Mouse (Mus musculus) intestine, postnatal 0 days (tissue): ENCODE measurements around the gene Cbr2. TPM values are rescaled to one million over a fixed set of nuclear protein-coding genes. Genes with fewer than 3 reads are reported as not detected.

Experiments
- ATAC-seq: fragments of 200-750 bp; cut with Nextera tagmentation; 2 replicates; pipeline ENCODE4 v1.8.0; 2017; ENCODE audit warnings: mild to moderate bottlenecking, moderate TSS enrichment, moderate library complexity
- H3K27ac ChIP-seq: fragments of 300-500 bp; sonication (generic); 2 replicates; pipeline ENCODE4 v1.5.1; 2014; ENCODE audit warnings: mild to moderate bottlenecking, low read depth, low read length, moderate library complexity
- H3K27me3 ChIP-seq: fragments of 300-500 bp; sonication (generic); replicated peaks from 2 replicates; pipeline ENCODE4 v1.6.1; 2014; ENCODE audit warnings: low read length, mixed read lengths; ENCODE audit not compliant: control insufficient read depth, insufficient read depth
- H3K36me3 ChIP-seq: fragments of 300-500 bp; sonication (generic); 2 replicates; pipeline ENCODE4 v1.6.1; 2014; ENCODE audit warnings: mild to moderate bottlenecking, moderate library complexity; ENCODE audit not compliant: control insufficient read depth, insufficient read depth
- H3K4me1 ChIP-seq: fragments of 300-500 bp; sonication (generic); replicated peaks from 2 replicates; pipeline ENCODE4 v1.6.1; 2014; ENCODE audit warnings: antibody characterized with exemption, low read length, mixed read lengths; ENCODE audit not compliant: control insufficient read depth, insufficient read depth
- H3K4me2 ChIP-seq: fragments of 300-500 bp; sonication (generic); replicated peaks from 2 replicates; pipeline ENCODE4 v1.6.1; 2014; ENCODE audit warnings: low read depth, mild to moderate bottlenecking, moderate library complexity
- H3K4me3 ChIP-seq: fragments of 300-500 bp; sonication (generic); 2 replicates; pipeline ENCODE4 v1.5.1; 2014; ENCODE audit warnings: low read depth, low read length
- H3K9ac ChIP-seq: fragments of 300-500 bp; sonication (generic); 2 replicates; pipeline ENCODE4 v1.6.1; 2014; ENCODE audit warnings: mild to moderate bottlenecking, low read depth, low read length
- H3K9me3 ChIP-seq: fragments of 300-500 bp; sonication (generic); 2 replicates; pipeline ENCODE4 v1.6.1; 2016; ENCODE audit warnings: mixed run types; ENCODE audit not compliant: control insufficient read depth
- CTCF ChIP-seq: sonication (generic); IDR thresholded peaks from 2 replicates; pipeline ENCODE4 v1.5.1; 2016; ENCODE audit warnings: low read depth, mild to moderate bottlenecking, control low read depth, antibody characterized with exemption, moderate library complexity
- WGBS: fragments of 180-500 bp; shearing (Covaris S2); extraction: QIAGEN DNeasy Blood & Tissue Kit; methylation state at CpG from one replicate; pipeline ENCODE4 v1.1.7; 2014; 5-methylcytosine and 5-hydroxymethylcytosine counted together
- polyA plus RNA-seq: library from polyadenylated mRNA; unstranded; fragments of >200 nt; fragmentation: Nextera tagmentation; extraction: Ambion mirVana; gene quantifications from 2 replicates; pipeline ENCODE4 v1.2.1, GENCODE M21; 2015

The Cbr2 gene
- polyA plus RNA-seq, 1 experiment from 2014 or later = 1.6 TPM

GRCm38 (mm10) chr11:120760236-120760635 lies 28.3 kb upstream of the Cbr2 start:
- WGBS = 82% methylated on average over 9 of the region's 9 CpGs
- Histone ChIP-seq H3K9me3 (peaks cover 3% of the 10 kb centered on the region; the same call in 1 of the 2 replicates), H3K4me2 (no peak overlapping the region), H3K9ac (no peak overlapping the region), H3K4me3 (no peak overlapping the region), H3K36me3 (no peaks in the 10 kb centered on the region), H3K4me1 (no peaks in the 10 kb centered on the region), H3K27ac (no peak overlapping the region), H3K27me3 (no peaks in the 10 kb centered on the region)
- no peak for ATAC-seq
- no peak for TF ChIP-seq CTCF

- no peak overlapping the region for H3K4me2 ChIP-seq
- no peak overlapping the region for H3K9ac ChIP-seq
- no peak overlapping the region for H3K4me3 ChIP-seq
- no peak for ATAC-seq
- TF ChIP-seq CTCF = no peak
- no peaks in the 10 kb centered on the region for H3K9me3 ChIP-seq
- H3K4me1 ChIP-seq = no peaks in the 10 kb centered on the region
- no peak overlapping the region for H3K27ac ChIP-seq
- 72% methylated on average over 4 of the region's 4 CpGs for WGBS
- H3K36me3 ChIP-seq = no peaks in the 10 kb centered on the region
- H3K27me3 ChIP-seq = no peaks in the 10 kb centered on the region
These were observed 19.7 kb upstream of the Cbr2 start for GRCm38 (mm10) chr11:120751606-120752005.

- no peak for ATAC-seq
- no peaks in the 10 kb centered on the region for H3K4me1 ChIP-seq
- H3K27ac ChIP-seq = no peak overlapping the region
- WGBS = 62% methylated on average over 8 of the region's 8 CpGs
- H3K4me2 ChIP-seq = no peak overlapping the region
- no peak overlapping the region for H3K9ac ChIP-seq
- TF ChIP-seq CTCF = peak; percentile 61
- no peaks in the 10 kb centered on the region for H3K9me3 ChIP-seq
- H3K36me3 ChIP-seq = no peaks in the 10 kb centered on the region
- no peak overlapping the region for H3K4me3 ChIP-seq
- H3K27me3 ChIP-seq = no peaks in the 10 kb centered on the region
These were observed 17.5 kb upstream of the Cbr2 start for GRCm38 (mm10) chr11:120749430-120749829.

GRCm38 (mm10) chr11:120747974-120748373 lies 16.1 kb upstream of the Cbr2 start:
- Histone ChIP-seq H3K4me2 (no peak overlapping the region), H3K27ac (no peak overlapping the region), H3K4me3 (no peak overlapping the region), H3K4me1 (no peaks in the 10 kb centered on the region), H3K36me3 (no peaks in the 10 kb centered on the region), H3K9ac (no peak overlapping the region), H3K9me3 (no peaks in the 10 kb centered on the region), H3K27me3 (no peaks in the 10 kb centered on the region)
- 0 out of 2 replicates have a peak, but pooled peaks have one; percentile 11 for ATAC-seq
- no peak for TF ChIP-seq CTCF
- WGBS = 40% methylated on average over 4 of the region's 4 CpGs

- Histone ChIP-seq H3K9me3 (no peaks in the 10 kb centered on the region), H3K9ac (no peak overlapping the region), H3K36me3 (no peaks in the 10 kb centered on the region), H3K4me1 (no peaks in the 10 kb centered on the region), H3K4me2 (no peak overlapping the region), H3K27ac (no peak overlapping the region), H3K27me3 (no peaks in the 10 kb centered on the region), H3K4me3 (no peak overlapping the region)
- WGBS = 50% methylated on average over 7 of the region's 7 CpGs
- ATAC-seq = peak; percentile 68
- TF ChIP-seq CTCF = no peak
These were observed 12.3 kb upstream of the Cbr2 start for GRCm38 (mm10) chr11:120744121-120744701.

- no peak overlapping the region for H3K4me2 ChIP-seq
- no peaks in the 10 kb centered on the region for H3K9me3 ChIP-seq
- no peak for TF ChIP-seq CTCF
- no peak overlapping the region for H3K4me3 ChIP-seq
- no peaks in the 10 kb centered on the region for H3K36me3 ChIP-seq
- ATAC-seq = no peak
- no peaks in the 10 kb centered on the region for H3K27me3 ChIP-seq
- no peaks in the 10 kb centered on the region for H3K4me1 ChIP-seq
- no peak overlapping the region for H3K27ac ChIP-seq
- no peak overlapping the region for H3K9ac ChIP-seq
- WGBS = 87% methylated on average over 5 of the region's 5 CpGs
These were observed 9.1 kb upstream of the Cbr2 start for GRCm38 (mm10) chr11:120740981-120741380.

- Histone ChIP-seq H3K9ac (no peak overlapping the region), H3K36me3 (no peaks in the 10 kb centered on the region), H3K9me3 (no peaks in the 10 kb centered on the region), H3K4me2 (no peak overlapping the region), H3K4me3 (no peak overlapping the region), H3K4me1 (no peaks in the 10 kb centered on the region), H3K27me3 (no peaks in the 10 kb centered on the region), H3K27ac (no peak overlapping the region)
- no peak for ATAC-seq
- no peak for TF ChIP-seq CTCF
- 80% methylated on average over 6 of the region's 6 CpGs for WGBS
These were observed 4.5 kb upstream of the Cbr2 start for GRCm38 (mm10) chr11:120736424-120736823.
